In genomic region chr11:119079445-119079837, GRCm38 (mm10) we compare ENCODE assay signal across 8 mouse cellular contexts. TPM values are rescaled to one million over a fixed set of nuclear protein-coding genes. Genes with fewer than 3 reads are reported as not detected.
DNase-seq lines count a peak whose midpoint lies in the region; ATAC-seq and TF ChIP-seq lines count a peak whose summit lies in the region.

No protein-coding gene starts in this region.

- no peaks in the 10 kb centered on the region for H3K27me3 ChIP-seq in liver, adult 2 months (ENCODE audit: control insufficient read depth, insufficient read depth, low read length)
- peaks cover 3% of the 10 kb centered on the region; the same call in 1 of the 2 replicates for H3K27me3 ChIP-seq in forebrain, embryonic 16.5 days (replicated peaks; ENCODE audit: control insufficient read depth, insufficient read depth, low read length)
- H3K27me3 ChIP-seq in limb, embryonic 15.5 days, result peaks cover 27% of the 10 kb centered on the region

- TF ChIP-seq CTCF in liver, adult 2 months (IDR thresholded peaks at IDR 0.05; ENCODE audit: low read depth, low read length), result no peak
- no peak for TF ChIP-seq CTCF in olfactory bulb, adult 2 months (IDR thresholded peaks at IDR 0.05; ENCODE audit: insufficient read depth, low read depth, low read length)

- intact Hi-C loops in left cerebral cortex, postnatal 36 days (cut with DNase I), result no loop called here

- 0 out of 2 replicates have a peak, but pooled peaks cover 2% of the 10 kb centered on the region for H3K9me3 ChIP-seq in forebrain, embryonic 16.5 days (ENCODE audit: control insufficient read depth, low read length)
- no peaks in the 10 kb centered on the region for H3K9me3 ChIP-seq in limb, embryonic 15.5 days

- peaks cover 20% of the 10 kb centered on the region; the same call in 1 of the 2 replicates for H3K79me2 ChIP-seq in liver, adult 2 months (ENCODE audit: control insufficient read depth, insufficient read depth, low read length)

- WGBS in liver, adult 2 months, result 39% methylated on average over 7 of the region's 7 CpGs
- WGBS in forebrain, embryonic 16.5 days, result 32% methylated on average over 7 of the region's 7 CpGs
- WGBS in limb, embryonic 15.5 days, result 40% methylated on average over 7 of the region's 7 CpGs
- 27% methylated on average over 7 of the region's 7 CpGs for WGBS in olfactory bulb, adult 2 months

- DNase-seq in liver, adult 2 months (ENCODE audit: extremely low read depth, low read depth, low spot score), result no peak
- no peak for DNase-seq in liver
- DNase-seq in frontal cortex, postnatal 36 days (ENCODE audit: low spot score in 2 of 2), result no peak
- DNase-seq in left cerebral cortex, postnatal 36 days (ENCODE audit: low spot score in 2 of 2), result no peak
- DNase-seq in cerebellum, adult 11-12 months, result no peak

- H3K36me3 ChIP-seq in liver, adult 2 months (ENCODE audit: control insufficient read depth, insufficient read depth, low read length), result no peaks in the 10 kb centered on the region; the same call in 1 of the 2 replicates
- no peaks in the 10 kb centered on the region; the same call in 1 of the 2 replicates for H3K36me3 ChIP-seq in forebrain, embryonic 16.5 days (ENCODE audit: control insufficient read depth, insufficient read depth)
- peaks cover 37% of the 10 kb centered on the region for H3K36me3 ChIP-seq in limb, embryonic 15.5 days

- H3K4me1 ChIP-seq in liver, adult 2 months (ENCODE audit: control insufficient read depth, insufficient read depth, low read length), result peaks cover 25% of the 10 kb centered on the region
- H3K4me1 ChIP-seq in forebrain, embryonic 16.5 days (replicated peaks; ENCODE audit: control insufficient read depth, insufficient read depth, low read length), result peaks cover 60% of the 10 kb centered on the region
- peaks cover 60% of the 10 kb centered on the region for H3K4me1 ChIP-seq in limb, embryonic 15.5 days
- peaks cover 60% of the 10 kb centered on the region for H3K4me1 ChIP-seq in olfactory bulb, adult 2 months (ENCODE audit: control insufficient read depth, insufficient read depth, low read length)

- H3K9ac ChIP-seq in liver, adult 2 months (ENCODE audit: low read depth, low read length), result 0 out of 2 replicates have a peak overlapping the region, but pooled peaks have one; percentile 13
- peak overlapping the region; percentile 48 for H3K9ac ChIP-seq in forebrain, embryonic 16.5 days (replicated peaks; ENCODE audit: low read depth, low read length)
- no peak overlapping the region for H3K9ac ChIP-seq in limb, embryonic 15.5 days

- peak overlapping the region; percentile 17; the same call in 1 of the 2 replicates for H3K27ac ChIP-seq in liver, adult 2 months (replicated peaks; ENCODE audit: insufficient read depth, low read depth, low read length)
- peak overlapping the region; percentile 80 for H3K27ac ChIP-seq in forebrain, embryonic 16.5 days (ENCODE audit: low read length)
- H3K27ac ChIP-seq in limb, embryonic 15.5 days, result peak overlapping the region; percentile 65
- peak overlapping the region; percentile 52; the same call in 1 of the 2 replicates for H3K27ac ChIP-seq in olfactory bulb, adult 2 months (ENCODE audit: insufficient read depth, low read depth, low read length)

- ATAC-seq in forebrain, embryonic 16.5 days, result 0 out of 2 replicates have a peak, but pooled peaks have one; percentile 5
- no peak for ATAC-seq in limb, embryonic 15.5 days (ENCODE audit: insufficient number of reproducible peaks, low FRiP score, low TSS enrichment, low read depth)

- peak overlapping the region; percentile 2; the same call in 1 of the 2 replicates for H3K4me3 ChIP-seq in liver, adult 2 months (ENCODE audit: insufficient read depth, low read depth, low read length)
- H3K4me3 ChIP-seq in forebrain, embryonic 16.5 days (replicated peaks; ENCODE audit: low read length), result no peak overlapping the region; the same call in 1 of the 2 replicates
- H3K4me3 ChIP-seq in limb, embryonic 15.5 days, result peak overlapping the region; percentile 3; the same call in 1 of the 2 replicates
- peak overlapping the region; percentile 13; the same call in 1 of the 2 replicates for H3K4me3 ChIP-seq in olfactory bulb, adult 2 months (ENCODE audit: insufficient read depth, low read depth, low read length)

- TF ChIP-seq POLR2A in liver, adult 2 months (IDR thresholded peaks at IDR 0.05; ENCODE audit: extremely low read depth, insufficient read depth, low read length), result no peak
- no peak for TF ChIP-seq POLR2A in olfactory bulb, adult 2 months (IDR thresholded peaks at IDR 0.05; ENCODE audit: insufficient read depth, low read depth, low read length)

- peak overlapping the region; percentile 43 for H3K4me2 ChIP-seq in forebrain, embryonic 16.5 days (ENCODE audit: low read length)
- H3K4me2 ChIP-seq in limb, embryonic 15.5 days, result peak overlapping the region; percentile 36

RNA-seq across cellular contexts. Expression of gene Cbx4, which starts 6.6 kb away (rescaled TPM):
- total RNA-seq in liver, adult 2 months (2014; rRNA removed), result 2.8 and 2.9 TPM in 2 replicates
- 7.9 and 8.2 TPM in 2 replicates for polyA plus RNA-seq in liver, adult 2 months (2012; rRNA removed)
- 18.1 and 18.5 TPM in 2 replicates for polyA plus RNA-seq in forebrain, embryonic 16.5 days (2015; fragmentation: Nextera tagmentation; extraction: Ambion mirVana)
- 13.8 and 16.4 TPM in 2 replicates for polyA plus RNA-seq in limb, embryonic 15.5 days (2015; fragmentation: Nextera tagmentation; extraction: Ambion mirVana)
- polyA plus RNA-seq in olfactory bulb, adult 2 months (2012; ENCODE audit: insufficient read depth, insufficient read length, low replicate concordance, missing spikeins), result not detected in 2 replicates
- total RNA-seq in left cerebral cortex, postnatal 36 days (2021), result 10 to 100 TPM; 60.9 to 68.6 TPM

RNA-seq across cellular contexts. Expression of gene Cbx8, which starts 38.7 kb away (rescaled TPM):
- 4.3 and 5.1 TPM in 2 replicates for total RNA-seq in liver, adult 2 months (2014; rRNA removed)
- 1.7 and 4.4 TPM in 2 replicates for polyA plus RNA-seq in liver, adult 2 months (2012; rRNA removed)
- polyA plus RNA-seq in forebrain, embryonic 16.5 days (2015; fragmentation: Nextera tagmentation; extraction: Ambion mirVana), result 12.3 and 13.4 TPM in 2 replicates
- polyA plus RNA-seq in limb, embryonic 15.5 days (2015; fragmentation: Nextera tagmentation; extraction: Ambion mirVana), result 8.9 and 9.6 TPM in 2 replicates
- polyA plus RNA-seq in olfactory bulb, adult 2 months (2012; ENCODE audit: insufficient read depth, insufficient read length, low replicate concordance, missing spikeins), result not detected in 2 replicates
- total RNA-seq in left cerebral cortex, postnatal 36 days (2021), result 10 to 100 TPM; 12.3 to 16.0 TPM

RNA-seq across cellular contexts. Expression of gene Cbx2, which starts 56.7 kb away (rescaled TPM):
- total RNA-seq in liver, adult 2 months (2014; rRNA removed), result 3.9 and 4.9 TPM in 2 replicates
- 2.9 and 4.1 TPM in 2 replicates for polyA plus RNA-seq in liver, adult 2 months (2012; rRNA removed)
- 24.9 and 26.7 TPM in 2 replicates for polyA plus RNA-seq in forebrain, embryonic 16.5 days (2015; fragmentation: Nextera tagmentation; extraction: Ambion mirVana)
- 30.4 and 32.3 TPM in 2 replicates for polyA plus RNA-seq in limb, embryonic 15.5 days (2015; fragmentation: Nextera tagmentation; extraction: Ambion mirVana)
- polyA plus RNA-seq in olfactory bulb, adult 2 months (2012; ENCODE audit: insufficient read depth, insufficient read length, low replicate concordance, missing spikeins), result not detected in 2 replicates
- 1 to 10 TPM; 2.6 to 2.7 TPM for total RNA-seq in left cerebral cortex, postnatal 36 days (2021)

Comparison
In these comparisons a context has a peak if more than half of its experiments do, and no peak if none do; other contexts are left out.
1. H3K27ac ChIP-seq: peak in every context shown above with its lines; median percentile 80 in forebrain, embryonic 16.5 days; 65 in limb, embryonic 15.5 days; 52 in olfactory bulb, adult 2 months; 17 in liver, adult 2 months.